Mouse (Mus musculus) limb, embryonic 11.5 days (tissue): ENCODE results near the gene Nqo2. TPM values are rescaled to one million over a fixed set of nuclear protein-coding genes. Genes with fewer than 3 reads are reported as not detected.

Experiments used
- polyA plus RNA-seq: library from polyadenylated mRNA; unstranded; fragments of >200 nt; fragmentation: Nextera tagmentation; extraction: Ambion mirVana; gene quantifications from 2 replicates; pipeline ENCODE4 v1.2.1, GENCODE M21; 2014

Nqo2 gene
- polyA plus RNA-seq, 1 experiment from 2014 or later = 19.8 TPM

Other genes with a start within 250 kb of the Nqo2 start
- gene Serpinb6e, start 121.3 kb upstream of the Nqo2 start, polyA plus RNA-seq = not detected in 2 replicates
- gene Serpinb6c, start 59.0 kb upstream of the Nqo2 start, polyA plus RNA-seq = 0.28 and 0.84 TPM in 2 replicates
- gene Ripk1, start 37.7 kb downstream of the Nqo2 start, polyA plus RNA-seq = 11.0 and 12.1 TPM in 2 replicates
- gene Serpinb6a, start 38.1 kb downstream of the Nqo2 start, polyA plus RNA-seq = 41.8 and 43.1 TPM in 2 replicates
- 36.1 and 41.9 TPM in 2 replicates for gene Bphl, start 72.9 kb downstream of the Nqo2 start, polyA plus RNA-seq
- gene Tubb2a, start 113.3 kb downstream of the Nqo2 start, polyA plus RNA-seq = 49.1 and 49.9 TPM in 2 replicates
- gene Tubb2b, start 165.8 kb downstream of the Nqo2 start, polyA plus RNA-seq = 22.1 and 24.4 TPM in 2 replicates
- gene Psmg4, start 198.3 kb downstream of the Nqo2 start, polyA plus RNA-seq = 88.2 and 95.1 TPM in 2 replicates